Mouse (Mus musculus) testis, adult 2 months (tissue): ENCODE data around the gene Per3. TPM values are rescaled to one million over a fixed set of nuclear protein-coding genes. Genes with fewer than 3 reads are reported as not detected.
"Not testable (repeated sequence)": the region's sequence is repeated elsewhere in the genome, so short reads cannot be mapped to it uniquely, and the experiment has no call there.

Experiments used
- H3K27ac ChIP-seq: fragments of 200-500 bp; 2 replicates; pipeline ENCODE4 v1.5.1; 2012; ENCODE audit warnings: low read depth, low read length; ENCODE audit not compliant: control insufficient read depth, insufficient read depth
- H3K27me3 ChIP-seq: fragments of 200-500 bp; 2 replicates; pipeline ENCODE4 v1.6.1; 2012; ENCODE audit warnings: mild to moderate bottlenecking, low read length, moderate library complexity; ENCODE audit not compliant: control insufficient read depth, insufficient read depth
- H3K36me3 ChIP-seq: fragments of 200-500 bp; 2 replicates; pipeline ENCODE4 v1.6.1; 2012; ENCODE audit warnings: mild to moderate bottlenecking, low read length; ENCODE audit not compliant: control insufficient read depth, insufficient read depth
- H3K4me1 ChIP-seq: fragments of 200-500 bp; 2 replicates; pipeline ENCODE4 v1.6.1; 2012; ENCODE audit warnings: low read length; ENCODE audit not compliant: control insufficient read depth, insufficient read depth
- H3K4me3 ChIP-seq: fragments of 200-500 bp; 2 replicates; pipeline ENCODE4 v1.5.1; 2012; ENCODE audit warnings: low read depth, mild to moderate bottlenecking, low read length, moderate library complexity, mixed read lengths; ENCODE audit not compliant: control insufficient read depth
- CTCF ChIP-seq: fragments of 200-500 bp; IDR thresholded peaks from 2 replicates; pipeline ENCODE4 v1.5.1; 2012; ENCODE audit warnings: low read depth, mild to moderate bottlenecking, inconsistent platforms, low read length, moderate library complexity; ENCODE audit not compliant: control insufficient read depth, insufficient read depth, insufficient replicate concordance
- POLR2A ChIP-seq: fragments of 200-500 bp; IDR thresholded peaks from 2 replicates; pipeline ENCODE4 v1.6.1; 2012; ENCODE audit warnings: low read depth, mild to moderate bottlenecking, inconsistent platforms, low read length, moderate library complexity; ENCODE audit not compliant: control insufficient read depth
- polyA plus RNA-seq: library from polyadenylated mRNA; depleted of rRNA; stranded (reverse); fragments of >200 nt; gene quantifications from 2 replicates; pipeline ENCODE4 v1.2.3, GENCODE M21; 2012

Gene Per3
- polyA plus RNA-seq, 1 experiment: 5.7 TPM

- Histone ChIP-seq H3K4me1 (no peaks in the 10 kb centered on the region), H3K27ac (no peak overlapping the region), H3K4me3 (no peak overlapping the region), H3K27me3 (no peaks in the 10 kb centered on the region), H3K36me3 (no peaks in the 10 kb centered on the region; the same call in none of the 2 replicates)
- TF ChIP-seq CTCF (peak; percentile 46; the same call in 1 of the 2 replicates), POLR2A (no peak)
Observed at GRCm38 (mm10) chr4:151027001-151027400, 17.5 kb downstream of the Per3 start.

GRCm38 (mm10) chr4:151024152-151024551, 20.3 kb downstream of the Per3 start:
- TF ChIP-seq CTCF (no peak), POLR2A (no peak)
- Histone ChIP-seq H3K4me1 (no peaks in the 10 kb centered on the region), H3K27ac (no peak overlapping the region), H3K27me3 (no peaks in the 10 kb centered on the region), H3K36me3 (no peaks in the 10 kb centered on the region; the same call in none of the 2 replicates), H3K4me3 (no peak overlapping the region)

- H3K27ac ChIP-seq, H3K36me3 ChIP-seq, H3K4me3 ChIP-seq: not testable (repeated sequence)
Observed at GRCm38 (mm10) chr4:151017356-151017755, 27.1 kb downstream of the Per3 start.

GRCm38 (mm10) chr4:151015946-151016345, 28.5 kb downstream of the Per3 start:
- Histone ChIP-seq H3K27ac (no peak overlapping the region), H3K36me3 (peaks cover 5% of the 10 kb centered on the region), H3K4me3 (no peak overlapping the region), H3K27me3 (no peaks in the 10 kb centered on the region), H3K4me1 (no peaks in the 10 kb centered on the region)
- no peak for TF ChIP-seq CTCF
- TF ChIP-seq POLR2A: no peak

More at GRCm38 (mm10) chr4:151017356-151017755, 27.1 kb downstream of the Per3 start:
- not testable (repeated sequence) for H3K27me3 ChIP-seq, H3K4me1 ChIP-seq

GRCm38 (mm10) chr4:151010316-151010715, 34.1 kb downstream of the Per3 start:
- no peak overlapping the region for H3K4me3 ChIP-seq
- no peaks in the 10 kb centered on the region for H3K27me3 ChIP-seq
- no peak overlapping the region for H3K27ac ChIP-seq
- H3K4me1 ChIP-seq: no peaks in the 10 kb centered on the region
- peaks cover 1% of the 10 kb centered on the region; the same call in 1 of the 2 replicates for H3K36me3 ChIP-seq
- no peak for TF ChIP-seq POLR2A
- no peak for TF ChIP-seq CTCF

- no peak overlapping the region for H3K27ac ChIP-seq
- TF ChIP-seq POLR2A (no peak), CTCF (peak; percentile 85; the same call in 1 of the 2 replicates)
- H3K4me3 ChIP-seq: no peak overlapping the region
- H3K4me1 ChIP-seq: no peaks in the 10 kb centered on the region
- peaks cover 1% of the 10 kb centered on the region for H3K36me3 ChIP-seq
- no peaks in the 10 kb centered on the region for H3K27me3 ChIP-seq
Observed at GRCm38 (mm10) chr4:151006945-151007344, 37.5 kb downstream of the Per3 start.

GRCm38 (mm10) chr4:151005656-151006318, 38.7 kb downstream of the Per3 start:
- H3K27ac ChIP-seq: no peak overlapping the region

More at GRCm38 (mm10) chr4:151005656-151006318, 38.7 kb downstream of the Per3 start:
- H3K36me3 ChIP-seq: peaks cover 1% of the 10 kb centered on the region
- no peak overlapping the region for H3K4me3 ChIP-seq
- TF ChIP-seq CTCF (no peak), POLR2A (no peak)
- H3K4me1 ChIP-seq: no peaks in the 10 kb centered on the region
- no peaks in the 10 kb centered on the region for H3K27me3 ChIP-seq
